ENCODE assay signal across 12 mouse cellular contexts in the genomic region with DNA sequence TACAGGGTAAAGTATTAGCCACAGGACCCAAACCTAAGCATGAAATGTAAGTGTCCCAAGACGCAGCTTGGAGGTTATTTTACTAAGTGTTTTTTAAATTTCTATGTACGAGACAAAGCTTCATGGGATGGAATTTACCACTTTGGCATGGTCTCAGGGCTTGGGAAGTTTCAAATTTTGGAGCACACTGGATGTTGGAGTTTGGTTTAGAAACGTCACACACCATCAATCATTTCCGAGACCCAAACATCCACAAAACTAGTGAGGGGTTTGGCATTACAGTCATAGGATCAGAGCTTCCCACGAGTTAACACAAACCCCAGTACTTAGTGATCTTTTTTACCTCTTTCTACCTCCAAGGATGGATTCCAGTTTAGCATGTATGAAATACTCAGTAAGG. TPM values are rescaled to one million over a fixed set of nuclear protein-coding genes. Genes with fewer than 3 reads are reported as not detected.
A peak's percentile ranks its signal among the peaks of the same experiment; 100 is the strongest.
DNase-seq lines count a peak whose midpoint lies in the region; ATAC-seq and TF ChIP-seq lines count a peak whose summit lies in the region.
"Had no signal": no experiment of that assay in that cellular context is flagged by ENCODE, and none has a peak within 500 bp of the region (broad histone marks: within the 10 kb centered on the region; RNA-seq: fewer than 3 reads in every experiment).

No protein-coding gene starts in this region.

- 72% methylated on average over 5 of the region's 5 CpGs for WGBS in heart, postnatal 0 days
- WGBS in embryonic facial prominence, embryonic 12.5 days = 70% methylated on average over 5 of the region's 5 CpGs
- WGBS in limb, embryonic 15.5 days = 50% methylated on average over 5 of the region's 5 CpGs
- WGBS in midbrain, embryonic 13.5 days = 92% methylated on average over 5 of the region's 5 CpGs

- H3K9me3 ChIP-seq in heart, postnatal 0 days (replicated peaks; ENCODE audit: control insufficient read depth, low read length) = no peaks in the 10 kb centered on the region
- H3K9me3 ChIP-seq in embryonic facial prominence, embryonic 12.5 days = no peaks in the 10 kb centered on the region
- H3K9me3 ChIP-seq in limb, embryonic 15.5 days = no peaks in the 10 kb centered on the region
- no peaks in the 10 kb centered on the region for H3K9me3 ChIP-seq in midbrain, embryonic 13.5 days
- H3K9me3 ChIP-seq: midbrain, embryonic 10.5 days; neural tube, embryonic 15.5 days had no signal

- ATAC-seq in heart, postnatal 0 days (ENCODE audit: insufficient read depth, low read depth) = no peak
- ATAC-seq in embryonic facial prominence, embryonic 12.5 days (ENCODE audit: insufficient number of reproducible peaks, insufficient read depth, low FRiP score, low TSS enrichment) = no peak
- no peak for ATAC-seq in limb, embryonic 15.5 days (ENCODE audit: insufficient number of reproducible peaks, low FRiP score, low TSS enrichment, low read depth)
- no peak for ATAC-seq in midbrain, embryonic 13.5 days

- H3K27me3 ChIP-seq in heart, postnatal 0 days (ENCODE audit: control insufficient read depth, insufficient read depth, low read length) = no peaks in the 10 kb centered on the region
- no peaks in the 10 kb centered on the region for H3K27me3 ChIP-seq in embryonic facial prominence, embryonic 12.5 days
- H3K27me3 ChIP-seq in limb, embryonic 15.5 days = no peaks in the 10 kb centered on the region
- no peaks in the 10 kb centered on the region for H3K27me3 ChIP-seq in midbrain, embryonic 13.5 days
- H3K27me3 ChIP-seq: neural tube, embryonic 15.5 days had no signal

- intact Hi-C loops in heart, postnatal 10 days (cut with DNase I) = no loop called here
- intact Hi-C loops in left cerebral cortex, postnatal 14 days (cut with DNase I) = no loop called here

- no peak overlapping the region for H3K4me3 ChIP-seq in heart, postnatal 0 days (ENCODE audit: low read depth, low read length)
- H3K4me3 ChIP-seq in embryonic facial prominence, embryonic 12.5 days = no peak overlapping the region
- no peak overlapping the region for H3K4me3 ChIP-seq in limb, embryonic 15.5 days
- H3K4me3 ChIP-seq in midbrain, embryonic 13.5 days (replicated peaks) = no peak overlapping the region
- H3K4me3 ChIP-seq: midbrain, embryonic 10.5 days; neural tube, embryonic 15.5 days had no signal

- no peak overlapping the region for H3K9ac ChIP-seq in heart, postnatal 0 days (replicated peaks; ENCODE audit: low read depth, low read length)
- H3K9ac ChIP-seq in embryonic facial prominence, embryonic 12.5 days = no peak overlapping the region
- H3K9ac ChIP-seq in limb, embryonic 15.5 days = no peak overlapping the region
- no peak overlapping the region for H3K9ac ChIP-seq in midbrain, embryonic 13.5 days (replicated peaks)
- H3K9ac ChIP-seq: neural tube, embryonic 15.5 days had no signal

- no peak for TF ChIP-seq CTCF in heart, postnatal 0 days (IDR thresholded peaks at IDR 0.05; ENCODE audit: low read depth)

- peaks cover 51% of the 10 kb centered on the region for H3K4me1 ChIP-seq in heart, postnatal 0 days (ENCODE audit: control insufficient read depth, insufficient read depth)
- peaks cover 33% of the 10 kb centered on the region for H3K4me1 ChIP-seq in embryonic facial prominence, embryonic 12.5 days
- H3K4me1 ChIP-seq in limb, embryonic 15.5 days = peaks cover 29% of the 10 kb centered on the region
- H3K4me1 ChIP-seq in midbrain, embryonic 13.5 days (replicated peaks) = peaks cover 15% of the 10 kb centered on the region; the same call in 1 of the 2 replicates

- peak overlapping the region; percentile 53; the same call in 1 of the 2 replicates for H3K4me2 ChIP-seq in heart, postnatal 0 days (ENCODE audit: low read depth, low read length)
- H3K4me2 ChIP-seq in embryonic facial prominence, embryonic 12.5 days (replicated peaks) = no peak overlapping the region
- H3K4me2 ChIP-seq in limb, embryonic 15.5 days = no peak overlapping the region
- no peak overlapping the region for H3K4me2 ChIP-seq in midbrain, embryonic 13.5 days (replicated peaks)

- no peaks in the 10 kb centered on the region for H3K36me3 ChIP-seq in heart, postnatal 0 days (replicated peaks; ENCODE audit: control insufficient read depth, insufficient read depth, low read length)
- H3K36me3 ChIP-seq in embryonic facial prominence, embryonic 12.5 days = no peaks in the 10 kb centered on the region
- H3K36me3 ChIP-seq in limb, embryonic 15.5 days = no peaks in the 10 kb centered on the region
- no peaks in the 10 kb centered on the region for H3K36me3 ChIP-seq in midbrain, embryonic 13.5 days
- H3K36me3 ChIP-seq: midbrain, embryonic 10.5 days; neural tube, embryonic 15.5 days had no signal

- no peak for TF ChIP-seq EP300 in heart, postnatal 0 days (IDR thresholded peaks at IDR 0.05; ENCODE audit: low read depth)

- no peak for DNase-seq in heart, postnatal 0 days (ENCODE audit: low spot score)
- DNase-seq in heart, postnatal 10 days = no peak
- peak; percentile 59 for DNase-seq in 416B (ENCODE audit: low read depth)
- no peak for DNase-seq in left cerebral cortex, postnatal 14 days (ENCODE audit: low spot score in 2 of 2)
- DNase-seq: cerebellum, adult 9-11 months; gastrocnemius, postnatal 14 days; kidney, adult 8-10 months had no signal

- peak overlapping the region; percentile 81 for H3K27ac ChIP-seq in heart, postnatal 0 days (ENCODE audit: low read depth)
- peak overlapping the region; percentile 74 for H3K27ac ChIP-seq in embryonic facial prominence, embryonic 12.5 days
- H3K27ac ChIP-seq in limb, embryonic 15.5 days = peak overlapping the region; percentile 79
- no peak overlapping the region for H3K27ac ChIP-seq in midbrain, embryonic 13.5 days
- H3K27ac ChIP-seq: neural tube, embryonic 15.5 days had no signal

RNA-seq across cellular contexts. Expression of a gene that starts 28.6 kb away (rescaled TPM):
- total RNA-seq in heart, postnatal 0 days (2014; rRNA removed; ENCODE audit: low replicate concordance) = 10.8 and 11.4 TPM in 2 replicates
- 11.6 and 12.0 TPM in 2 replicates for polyA plus RNA-seq in heart, postnatal 0 days (2015; fragmentation: Nextera tagmentation; extraction: Ambion mirVana)
- total RNA-seq in heart, postnatal 10 days (2021) = 1 to 10 TPM; 5.6 to 6.7 TPM
- polyA plus RNA-seq in embryonic facial prominence, embryonic 12.5 days (2016; fragmentation: Nextera tagmentation; extraction: Ambion mirVana) = 66.9 and 71.1 TPM in 2 replicates
- polyA plus RNA-seq in limb, embryonic 15.5 days (2015; fragmentation: Nextera tagmentation; extraction: Ambion mirVana) = 41.8 and 43.2 TPM in 2 replicates
- 23.6 and 26.2 TPM in 2 replicates for polyA plus RNA-seq in midbrain, embryonic 13.5 days (2015; fragmentation: Nextera tagmentation; extraction: Ambion mirVana)
- total RNA-seq in left cerebral cortex, postnatal 14 days (2021) = under 1 TPM; 0.70 to 0.81 TPM
